Mouse (Mus musculus): ENCODE measurements around the gene Zfp956. TPM values are rescaled to one million over a fixed set of nuclear protein-coding genes. Genes with fewer than 3 reads are reported as not detected.
A peak's percentile ranks its signal among the peaks of the same experiment; 100 is the strongest.

The Zfp956 gene
- polyA plus RNA-seq, 1 experiment from 2014 or later, result 10.7 TPM

DNA sequence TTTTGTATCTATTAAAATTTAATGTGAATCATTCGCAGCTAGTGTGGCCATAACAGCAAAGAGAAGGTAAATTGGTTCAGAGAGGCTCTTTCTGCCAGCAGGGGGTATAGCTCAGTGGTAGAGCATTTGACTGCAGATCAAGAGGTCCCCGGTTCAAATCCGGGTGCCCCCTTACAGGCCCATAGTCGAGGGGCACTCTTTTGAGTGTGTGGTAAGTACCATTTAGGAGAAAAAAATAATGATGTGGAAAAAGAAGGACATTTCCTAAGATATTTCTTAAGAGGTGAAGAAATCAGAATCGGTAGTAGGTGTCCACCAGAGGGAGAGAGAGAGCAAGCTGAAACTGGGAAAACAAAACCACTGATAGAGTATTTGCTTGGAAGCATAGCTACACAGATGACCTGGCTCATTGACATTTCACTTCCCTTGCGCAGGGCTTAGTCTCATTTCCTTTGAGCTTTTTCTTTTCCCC lies 25.7 kb downstream of the Zfp956 start:
- no peaks in the 10 kb centered on the region for H3K9me3 ChIP-seq
- H3K27me3 ChIP-seq, result no peaks in the 10 kb centered on the region
- H3K36me3 ChIP-seq, result no peaks in the 10 kb centered on the region
- ATAC-seq (ENCODE audit: low FRiP score, low read depth), result peak; percentile 49; the same call in 1 of the 2 replicates
- 18% methylated on average over 6 of the region's 6 CpGs for WGBS
- H3K27ac ChIP-seq (replicated peaks), result no peak overlapping the region
- no peak overlapping the region for H3K9ac ChIP-seq (replicated peaks)
- H3K4me1 ChIP-seq, result no peaks in the 10 kb centered on the region
- no peak overlapping the region for H3K4me2 ChIP-seq (replicated peaks)
- no peak overlapping the region for H3K4me3 ChIP-seq

GRCm38 (mm10) chr6:47983936-47984335 lies 30.7 kb downstream of the Zfp956 start:
- ATAC-seq (ENCODE audit: low FRiP score, low read depth), result no peak
- H3K4me2 ChIP-seq (replicated peaks), result no peak overlapping the region
- WGBS, result 2% methylated on average over 2 of the region's 2 CpGs
- H3K27ac ChIP-seq (replicated peaks), result no peak overlapping the region
- no peaks in the 10 kb centered on the region for H3K27me3 ChIP-seq
- H3K9me3 ChIP-seq, result no peaks in the 10 kb centered on the region
- H3K4me3 ChIP-seq, result no peak overlapping the region
- no peaks in the 10 kb centered on the region for H3K36me3 ChIP-seq
- no peak overlapping the region for H3K9ac ChIP-seq (replicated peaks)
- H3K4me1 ChIP-seq, result no peaks in the 10 kb centered on the region

DNA sequence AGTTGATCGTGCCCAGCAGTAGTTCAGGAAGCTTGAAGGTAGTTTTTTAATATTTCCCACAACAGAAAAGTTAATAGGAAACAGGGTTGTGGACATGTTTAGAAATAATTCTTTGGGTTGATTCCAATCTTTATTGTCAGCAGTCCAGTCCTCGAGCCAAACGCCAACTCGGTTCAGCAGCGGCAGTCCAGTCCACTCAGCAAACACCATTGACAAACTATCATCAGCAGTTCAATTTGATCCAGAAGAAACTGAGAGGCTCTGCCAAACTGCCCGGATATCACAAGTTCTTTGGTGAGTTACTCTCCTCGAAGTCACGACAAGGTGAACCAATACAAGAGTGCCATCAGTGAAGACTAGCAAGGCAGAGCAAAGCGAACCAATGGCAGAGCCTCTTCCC lies 42.5 kb downstream of the Zfp956 start:
- no peak for ATAC-seq (ENCODE audit: low FRiP score, low read depth)
- 90% methylated on average over 9 of the region's 9 CpGs for WGBS
- Histone ChIP-seq H3K36me3 (no peaks in the 10 kb centered on the region), H3K9ac (replicated peaks) (no peak overlapping the region), H3K9me3 (no peaks in the 10 kb centered on the region), H3K4me3 (no peak overlapping the region), H3K27ac (replicated peaks) (no peak overlapping the region), H3K4me2 (replicated peaks) (no peak overlapping the region), H3K4me1 (no peaks in the 10 kb centered on the region), H3K27me3 (no peaks in the 10 kb centered on the region)

DNA sequence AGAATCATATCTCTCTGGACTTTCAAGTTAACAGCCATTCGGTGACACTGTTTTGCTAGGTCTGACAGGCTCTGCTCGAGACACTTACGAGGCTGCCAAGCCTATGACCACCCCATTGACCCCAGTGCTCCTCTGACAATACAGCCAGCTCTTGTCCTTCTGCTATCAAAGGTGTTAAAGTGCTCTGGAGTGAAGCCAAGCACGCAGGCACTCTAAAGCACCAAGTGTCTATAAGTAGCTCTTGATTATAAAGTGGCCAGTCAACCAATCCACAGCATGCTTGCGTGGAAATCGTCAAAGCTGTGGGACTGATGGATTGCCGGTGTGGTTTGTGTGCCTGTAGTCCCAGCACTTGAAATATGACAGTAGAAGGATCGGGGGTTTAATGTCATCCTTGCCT lies 57.5 kb downstream of the Zfp956 start:
- Histone ChIP-seq H3K9me3 (no peaks in the 10 kb centered on the region), H3K4me3 (no peak overlapping the region), H3K27me3 (no peaks in the 10 kb centered on the region), H3K36me3 (no peaks in the 10 kb centered on the region), H3K27ac (replicated peaks) (no peak overlapping the region), H3K4me2 (replicated peaks) (no peak overlapping the region), H3K4me1 (no peaks in the 10 kb centered on the region), H3K9ac (replicated peaks) (no peak overlapping the region)
- no peak for ATAC-seq (ENCODE audit: low FRiP score, low read depth)
- 48% methylated on average over 8 of the region's 8 CpGs for WGBS

Other genes with a start within 250 kb of the Zfp956 start
- 204 and 215 TPM in 2 replicates for gene Pdia4, start 140.0 kb upstream of the Zfp956 start, polyA plus RNA-seq (2016; fragmentation: Nextera tagmentation; extraction: Ambion mirVana)
- 13.1 and 14.1 TPM in 2 replicates for gene Zfp786, start 122.5 kb upstream of the Zfp956 start, polyA plus RNA-seq (2016; fragmentation: Nextera tagmentation; extraction: Ambion mirVana)
- 13.7 and 14.1 TPM in 2 replicates for gene Zfp398, start 117.7 kb upstream of the Zfp956 start, polyA plus RNA-seq (2016; fragmentation: Nextera tagmentation; extraction: Ambion mirVana)
- 27.7 and 28.3 TPM in 2 replicates for gene Zfp282, start 76.2 kb upstream of the Zfp956 start, polyA plus RNA-seq (2016; fragmentation: Nextera tagmentation; extraction: Ambion mirVana)
- gene Zfp212, start 32.9 kb upstream of the Zfp956 start, polyA plus RNA-seq (2016; fragmentation: Nextera tagmentation; extraction: Ambion mirVana), result 19.0 and 21.2 TPM in 2 replicates
- gene Zfp777, start 95.5 kb downstream of the Zfp956 start, polyA plus RNA-seq (2016; fragmentation: Nextera tagmentation; extraction: Ambion mirVana), result 11.7 and 14.0 TPM in 2 replicates
- gene Zfp746, start 133.2 kb downstream of the Zfp956 start, polyA plus RNA-seq (2016; fragmentation: Nextera tagmentation; extraction: Ambion mirVana), result 29.4 and 29.6 TPM in 2 replicates